Mouse (Mus musculus) small intestine, adult 2 months (tissue): ENCODE results near the gene Glp1r.

Experiments
- CTCF ChIP-seq: fragments of 200-500 bp; IDR thresholded peaks from 2 replicates; pipeline ENCODE4 v1.5.1; 2012; ENCODE audit warnings: low read depth, mild to moderate bottlenecking, control low read depth, inconsistent platforms, low read length, moderate library complexity, mixed read lengths; ENCODE audit not compliant: insufficient replicate concordance, insufficient read length; ENCODE audit errors: extremely low read depth
- POLR2A ChIP-seq: fragments of 200-500 bp; IDR thresholded peaks from 2 replicates; pipeline ENCODE4 v1.6.1; 2012; ENCODE audit warnings: low read depth, mild to moderate bottlenecking, control low read depth, inconsistent platforms, low read length, moderate library complexity

- no peak for TF ChIP-seq CTCF
- TF ChIP-seq POLR2A, result no peak
Observed at GRCm38 (mm10) chr17:30883534-30883933, 18.1 kb upstream of the Glp1r start.
